Mouse (Mus musculus) forebrain, embryonic 13.5 days (tissue): ENCODE data around the gene Tfdp2. TPM values are rescaled to one million over a fixed set of nuclear protein-coding genes. Genes with fewer than 3 reads are reported as not detected.

Experiments used
- ATAC-seq: fragments of 200-750 bp; cut with Nextera tagmentation; 2 replicates; pipeline ENCODE4 v1.8.0; 2017
- H3K27ac ChIP-seq: fragments of 300-500 bp; sonication (generic); 2 replicates; pipeline ENCODE4 v1.5.1; 2015; ENCODE audit warnings: inconsistent platforms, mild to moderate bottlenecking, moderate library complexity
- H3K27me3 ChIP-seq: fragments of 300-500 bp; sonication (generic); 2 replicates; pipeline ENCODE4 v1.6.1; 2015; ENCODE audit warnings: mild to moderate bottlenecking, inconsistent platforms
- H3K36me3 ChIP-seq: fragments of 300-500 bp; sonication (generic); 2 replicates; pipeline ENCODE4 v1.6.1; 2015; ENCODE audit warnings: mild to moderate bottlenecking, inconsistent platforms; ENCODE audit not compliant: poor library complexity, severe bottlenecking
- H3K4me1 ChIP-seq: fragments of 300-500 bp; sonication (generic); 2 replicates; pipeline ENCODE4 v1.6.1; 2015; ENCODE audit warnings: inconsistent platforms
- H3K4me2 ChIP-seq: fragments of 300-500 bp; sonication (generic); 2 replicates; pipeline ENCODE4 v1.6.1; 2015; ENCODE audit warnings: inconsistent platforms, mild to moderate bottlenecking, moderate library complexity
- H3K4me3 ChIP-seq: fragments of 300-500 bp; sonication (generic); 2 replicates; pipeline ENCODE4 v1.5.1; 2015; ENCODE audit warnings: mild to moderate bottlenecking, inconsistent platforms
- H3K9ac ChIP-seq: fragments of 300-500 bp; sonication (generic); 2 replicates; pipeline ENCODE4 v1.6.1; 2015; ENCODE audit warnings: mild to moderate bottlenecking, inconsistent platforms
- H3K9me3 ChIP-seq: fragments of 300-500 bp; sonication (generic); replicated peaks from 2 replicates; pipeline ENCODE4 v1.6.1; 2016; ENCODE audit warnings: inconsistent platforms
- WGBS: fragments of 180-500 bp; shearing (Covaris S2); methylation state at CpG from one replicate; pipeline ENCODE4 v1.1.7; 2015; 5-methylcytosine and 5-hydroxymethylcytosine counted together
- polyA plus RNA-seq: library from polyadenylated mRNA; unstranded; fragments of >200 nt; fragmentation: Nextera tagmentation; extraction: Ambion mirVana; gene quantifications from 2 replicates; pipeline ENCODE4 v1.2.1, GENCODE M21; 2015

Gene Tfdp2
- polyA plus RNA-seq, 1 experiment from 2014 or later, result 47.2 TPM

- H3K4me2 ChIP-seq, result no peak overlapping the region
- no peak overlapping the region for H3K27ac ChIP-seq
- no peaks in the 10 kb centered on the region for H3K27me3 ChIP-seq
- H3K9me3 ChIP-seq, result no peaks in the 10 kb centered on the region
- no peak for ATAC-seq
- 84% methylated on average over 6 of the region's 6 CpGs for WGBS
- no peak overlapping the region for H3K9ac ChIP-seq
- H3K4me3 ChIP-seq, result no peak overlapping the region
- no peaks in the 10 kb centered on the region; the same call in 1 of the 2 replicates for H3K36me3 ChIP-seq
- 0 out of 2 replicates have a peak, but pooled peaks cover under 1% of the 10 kb centered on the region for H3K4me1 ChIP-seq
These were observed 70.9 kb downstream of the Tfdp2 start for GRCm38 (mm10) chr9:96266793-96267558.

GRCm38 (mm10) chr9:96267559-96267948 lies 71.5 kb downstream of the Tfdp2 start:
- ATAC-seq, result no peak
- Histone ChIP-seq H3K4me3 (no peak overlapping the region), H3K9me3 (no peaks in the 10 kb centered on the region), H3K27me3 (no peaks in the 10 kb centered on the region), H3K9ac (no peak overlapping the region), H3K27ac (no peak overlapping the region), H3K4me2 (no peak overlapping the region), H3K36me3 (no peaks in the 10 kb centered on the region; the same call in 1 of the 2 replicates), H3K4me1 (no peaks in the 10 kb centered on the region)
- WGBS, result 70% methylated on average over 1 of the region's 1 CpGs

- no peak overlapping the region for H3K9ac ChIP-seq
- H3K27me3 ChIP-seq, result no peaks in the 10 kb centered on the region
- WGBS, result 89% methylated on average over 2 of the region's 2 CpGs
- H3K4me1 ChIP-seq, result no peaks in the 10 kb centered on the region
- no peak overlapping the region for H3K4me3 ChIP-seq
- no peak overlapping the region for H3K27ac ChIP-seq
- no peaks in the 10 kb centered on the region; the same call in 1 of the 2 replicates for H3K36me3 ChIP-seq
- H3K9me3 ChIP-seq, result no peaks in the 10 kb centered on the region
- no peak for ATAC-seq
- no peak overlapping the region for H3K4me2 ChIP-seq
These were observed 73.7 kb downstream of the Tfdp2 start for GRCm38 (mm10) chr9:96269726-96270125.

- Histone ChIP-seq H3K9ac (no peak overlapping the region), H3K4me1 (no peaks in the 10 kb centered on the region), H3K9me3 (no peaks in the 10 kb centered on the region), H3K4me2 (no peak overlapping the region), H3K4me3 (no peak overlapping the region), H3K27ac (no peak overlapping the region), H3K36me3 (0 out of 2 replicates have a peak, but pooled peaks cover 8% of the 10 kb centered on the region), H3K27me3 (no peaks in the 10 kb centered on the region)
- ATAC-seq, result no peak
These were observed 79.5 kb downstream of the Tfdp2 start for GRCm38 (mm10) chr9:96275543-96275942.

GRCm38 (mm10) chr9:96281497-96281896 lies 85.4 kb downstream of the Tfdp2 start:
- 50% methylated on average over 3 of the region's 3 CpGs for WGBS
- Histone ChIP-seq H3K27me3 (no peaks in the 10 kb centered on the region), H3K4me1 (no peaks in the 10 kb centered on the region), H3K27ac (no peak overlapping the region), H3K4me3 (no peak overlapping the region), H3K9me3 (no peaks in the 10 kb centered on the region), H3K36me3 (0 out of 2 replicates have a peak, but pooled peaks cover 5% of the 10 kb centered on the region), H3K9ac (no peak overlapping the region), H3K4me2 (no peak overlapping the region)
- ATAC-seq, result no peak

GRCm38 (mm10) chr9:96282082-96282481 lies 86.0 kb downstream of the Tfdp2 start:
- no peaks in the 10 kb centered on the region for H3K4me1 ChIP-seq
- ATAC-seq, result no peak
- WGBS, result 90% methylated on average over 3 of the region's 3 CpGs

GRCm38 (mm10) chr9:96284916-96285315 lies 88.8 kb downstream of the Tfdp2 start:
- no peak overlapping the region for H3K9ac ChIP-seq
- peaks cover 22% of the 10 kb centered on the region; the same call in 1 of the 2 replicates for H3K36me3 ChIP-seq
- no peaks in the 10 kb centered on the region for H3K9me3 ChIP-seq
- H3K4me1 ChIP-seq, result no peaks in the 10 kb centered on the region
- no peak overlapping the region for H3K27ac ChIP-seq
- H3K4me3 ChIP-seq, result no peak overlapping the region
- 19% methylated on average over 1 of the region's 1 CpGs for WGBS
- no peaks in the 10 kb centered on the region for H3K27me3 ChIP-seq
- no peak overlapping the region for H3K4me2 ChIP-seq
- no peak for ATAC-seq

More at GRCm38 (mm10) chr9:96282082-96282481, 86.0 kb downstream of the Tfdp2 start:
- H3K4me3 ChIP-seq, result no peak overlapping the region
- H3K9me3 ChIP-seq, result no peaks in the 10 kb centered on the region
- no peak overlapping the region for H3K4me2 ChIP-seq
- no peak overlapping the region for H3K9ac ChIP-seq
- no peak overlapping the region for H3K27ac ChIP-seq
- no peaks in the 10 kb centered on the region for H3K27me3 ChIP-seq
- H3K36me3 ChIP-seq, result 0 out of 2 replicates have a peak, but pooled peaks cover 11% of the 10 kb centered on the region

- H3K4me1 ChIP-seq, result no peaks in the 10 kb centered on the region
- H3K9ac ChIP-seq, result no peak overlapping the region
- H3K27ac ChIP-seq, result no peak overlapping the region
- H3K4me3 ChIP-seq, result no peak overlapping the region
- WGBS, result 98% methylated on average over 7 of the region's 7 CpGs
- no peaks in the 10 kb centered on the region for H3K27me3 ChIP-seq
- no peak overlapping the region for H3K4me2 ChIP-seq
- no peak for ATAC-seq
- H3K36me3 ChIP-seq, result peaks cover 46% of the 10 kb centered on the region
- no peaks in the 10 kb centered on the region for H3K9me3 ChIP-seq
These were observed 96.1 kb downstream of the Tfdp2 start for GRCm38 (mm10) chr9:96292144-96292543.

GRCm38 (mm10) chr9:96299324-96300008 lies 103.4 kb downstream of the Tfdp2 start:
- H3K27me3 ChIP-seq, result no peaks in the 10 kb centered on the region
- no peak overlapping the region for H3K27ac ChIP-seq
- no peaks in the 10 kb centered on the region for H3K4me1 ChIP-seq
- ATAC-seq, result no peak
- no peaks in the 10 kb centered on the region for H3K9me3 ChIP-seq
- no peak overlapping the region for H3K4me2 ChIP-seq
- H3K36me3 ChIP-seq, result peaks cover 70% of the 10 kb centered on the region
- no peak overlapping the region for H3K4me3 ChIP-seq
- 97% methylated on average over 3 of the region's 3 CpGs for WGBS
- no peak overlapping the region for H3K9ac ChIP-seq

- Histone ChIP-seq H3K9ac (no peak overlapping the region), H3K27me3 (no peaks in the 10 kb centered on the region), H3K27ac (no peak overlapping the region), H3K4me1 (no peaks in the 10 kb centered on the region), H3K4me2 (no peak overlapping the region), H3K4me3 (no peak overlapping the region), H3K9me3 (no peaks in the 10 kb centered on the region), H3K36me3 (peaks cover 66% of the 10 kb centered on the region)
- no peak for ATAC-seq
- 40% methylated on average over 3 of the region's 3 CpGs for WGBS
These were observed 112.7 kb downstream of the Tfdp2 start for GRCm38 (mm10) chr9:96308816-96309215.

GRCm38 (mm10) chr9:96312074-96312473 lies 116.0 kb downstream of the Tfdp2 start:
- 97% methylated on average over 3 of the region's 3 CpGs for WGBS
- H3K36me3 ChIP-seq, result peaks cover 71% of the 10 kb centered on the region
- ATAC-seq, result no peak

GRCm38 (mm10) chr9:96319333-96319732 lies 123.3 kb downstream of the Tfdp2 start:
- H3K36me3 ChIP-seq, result peaks cover 64% of the 10 kb centered on the region
- 92% methylated on average over 5 of the region's 5 CpGs for WGBS

More at GRCm38 (mm10) chr9:96312074-96312473, 116.0 kb downstream of the Tfdp2 start:
- Histone ChIP-seq H3K9me3 (no peaks in the 10 kb centered on the region), H3K4me3 (no peak overlapping the region), H3K27me3 (no peaks in the 10 kb centered on the region), H3K4me2 (no peak overlapping the region), H3K27ac (no peak overlapping the region), H3K4me1 (no peaks in the 10 kb centered on the region), H3K9ac (no peak overlapping the region)

More at GRCm38 (mm10) chr9:96319333-96319732, 123.3 kb downstream of the Tfdp2 start:
- Histone ChIP-seq H3K9me3 (no peaks in the 10 kb centered on the region), H3K4me2 (no peak overlapping the region), H3K4me3 (no peak overlapping the region), H3K9ac (no peak overlapping the region), H3K27ac (no peak overlapping the region), H3K27me3 (no peaks in the 10 kb centered on the region), H3K4me1 (peaks cover 2% of the 10 kb centered on the region)
- ATAC-seq, result no peak
